Mouse (Mus musculus): Measurements from ENCODE around the gene Thop1. TPM values are rescaled to one million over a fixed set of nuclear protein-coding genes. Genes with fewer than 3 reads are reported as not detected.

Gene Thop1
- 10 to 100 TPM; 11.9 to 15.9 TPM for total RNA-seq (2023)

GRCm38 (mm10) chr10:81069836-81070235 lies at the start of gene Thop1:
Gene Thop1, plus strand, starts transcription at chr10:81070035.

GRCm38 (mm10) chr10:81025639-81026275 lies 44.1 kb upstream of the Thop1 start, which contains the start of gene Diras1:
Gene Diras1, minus strand, starts transcription at chr10:81025662.

GRCm38 (mm10) chr10:81036988-81037580 lies 32.8 kb upstream of the Thop1 start, which contains the start of gene Slc39a3:
Gene Slc39a3, minus strand, starts transcription at chr10:81037426.

GRCm38 (mm10) chr10:81059603-81060543 lies 10.0 kb upstream of the Thop1 start, which contains the start of gene Sgta:
Gene Sgta, minus strand, starts transcription at chr10:81060181.

GRCm38 (mm10) chr10:81105565-81106112 lies 35.8 kb downstream of the Thop1 start, which contains the start of gene Map2k2:
Gene Map2k2, plus strand, starts transcription at chr10:81105915.

Other genes starting within 250 kb of the Thop1 start
- gene Oaz1, start 243.4 kb upstream of the Thop1 start, total RNA-seq (2023) = 100 to 1,000 TPM; 496 to 510 TPM
- gene Lingo3, start 226.0 kb upstream of the Thop1 start, total RNA-seq (2023) = not detected
- 10 to 100 TPM; 31.9 to 37.1 TPM for gene Lsm7, start 214.8 kb upstream of the Thop1 start, total RNA-seq (2023)
- gene Sppl2b, start 214.8 kb upstream of the Thop1 start, total RNA-seq (2023) = 10 to 100 TPM; 33.2 to 34.7 TPM
- gene Tmprss9, start 198.2 kb upstream of the Thop1 start, total RNA-seq (2023) = not detected
- gene Timm13, start 169.1 kb upstream of the Thop1 start, total RNA-seq (2023) = 10 to 100 TPM; 57.8 to 77.8 TPM
- gene Lmnb2, start 151.8 kb upstream of the Thop1 start, total RNA-seq (2023) = 10 to 100 TPM; 14.6 to 16.0 TPM
- gene Gadd45b, start 140.0 kb upstream of the Thop1 start, total RNA-seq (2023) = 10 to 100 TPM; 32.5 to 39.0 TPM
- under 1 TPM; 0.21 to 0.41 TPM for gene Gng7, start 55.1 kb upstream of the Thop1 start, total RNA-seq (2023)
- gene Diras1, start 44.4 kb upstream of the Thop1 start, total RNA-seq (2023) = not detected
- 10 to 100 TPM; 15.6 to 18.9 TPM for gene Slc39a3, start 32.6 kb upstream of the Thop1 start, total RNA-seq (2023)
- 10 to 100 TPM; 57.0 to 65.1 TPM for gene Sgta, start 9.9 kb upstream of the Thop1 start, total RNA-seq (2023)
- gene Creb3l3, start 28.8 kb downstream of the Thop1 start, total RNA-seq (2023) = not detected
- gene Map2k2, start 35.9 kb downstream of the Thop1 start, total RNA-seq (2023) = 100 to 1,000 TPM; 159 to 177 TPM
- 100 to 1,000 TPM in 1 of 2 experiments, 10 to 100 TPM in 1; 97.7 to 106 TPM for gene Zbtb7a, start 65.2 kb downstream of the Thop1 start, total RNA-seq (2023)
- gene Pias4, start 97.9 kb downstream of the Thop1 start, total RNA-seq (2023) = 10 to 100 TPM; 70.9 to 76.2 TPM
- 1,000 to 10,000 TPM; 1,844 to 1,917 TPM for gene Eef2, start 106.6 kb downstream of the Thop1 start, total RNA-seq (2023)
- 10 to 100 TPM; 79.5 to 87.1 TPM for gene Dapk3, start 113.0 kb downstream of the Thop1 start, total RNA-seq (2023)
- not detected for gene 4930442H23Rik, start 113.8 kb downstream of the Thop1 start, total RNA-seq (2023)
- gene Nmrk2, start 132.0 kb downstream of the Thop1 start, total RNA-seq (2023) = not detected
- gene Atcay, start 160.8 kb downstream of the Thop1 start, total RNA-seq (2023) = not detected
- 1 to 10 TPM; 3.4 to 4.6 TPM for gene Zfr2, start 163.1 kb downstream of the Thop1 start, total RNA-seq (2023)
- gene Matk, start 182.9 kb downstream of the Thop1 start, total RNA-seq (2023) = 10 to 100 TPM; 24.5 to 29.5 TPM
- 100 to 1,000 TPM; 106 to 112 TPM for gene Mrpl54, start 196.9 kb downstream of the Thop1 start, total RNA-seq (2023)
- 10 to 100 TPM; 32.7 to 50.4 TPM for gene Apba3, start 196.9 kb downstream of the Thop1 start, total RNA-seq (2023)
- gene Tjp3, start 221.5 kb downstream of the Thop1 start, total RNA-seq (2023) = 10 to 100 TPM; 14.0 to 18.9 TPM
- gene Pip5k1c, start 222.9 kb downstream of the Thop1 start, total RNA-seq (2023) = 100 to 1,000 TPM; 130 to 154 TPM

Measured in B cell, adult 67 days (primary cell).